Mouse (Mus musculus) kidney, adult 2 months (tissue): ENCODE results near the gene Trpc7. TPM values are rescaled to one million over a fixed set of nuclear protein-coding genes. Genes with fewer than 3 reads are reported as not detected.

Experiments used
- DNase-seq: peaks from one replicate; pipeline ENCODE4 v3.0.0; 2021
- H3K27ac ChIP-seq: fragments of 200-500 bp; 2 replicates; pipeline ENCODE4 v1.5.1; 2012; ENCODE audit warnings: low read depth, low read length, control low read depth, inconsistent platforms; ENCODE audit not compliant: insufficient read depth
- H3K27me3 ChIP-seq: fragments of 200-500 bp; replicated peaks from 2 replicates; pipeline ENCODE4 v1.6.1; 2012; ENCODE audit warnings: mild to moderate bottlenecking, moderate library complexity, low read length, inconsistent platforms; ENCODE audit not compliant: control insufficient read depth, insufficient read depth
- H3K36me3 ChIP-seq: fragments of 200-500 bp; 2 replicates; pipeline ENCODE4 v1.6.1; 2012; ENCODE audit warnings: mild to moderate bottlenecking, moderate library complexity, low read length, inconsistent platforms; ENCODE audit not compliant: control insufficient read depth, insufficient read depth
- H3K4me1 ChIP-seq: fragments of 200-500 bp; 2 replicates; pipeline ENCODE4 v1.6.1; 2011; ENCODE audit warnings: low read length; ENCODE audit not compliant: control insufficient read depth, insufficient read depth
- H3K4me3 ChIP-seq: fragments of 200-500 bp; 2 replicates; pipeline ENCODE4 v1.5.1; 2011; ENCODE audit warnings: mild to moderate bottlenecking, low read depth, low read length, control low read depth; ENCODE audit not compliant: insufficient read depth
- CTCF ChIP-seq: fragments of 200-500 bp; conservative IDR thresholded peaks from 2 replicates; pipeline ENCODE4 v1.5.1; 2011; ENCODE audit warnings: low read depth, mild to moderate bottlenecking, control low read depth, low read length, moderate library complexity, mixed read lengths; ENCODE audit not compliant: insufficient read depth, insufficient read length
- POLR2A ChIP-seq: fragments of 200-500 bp; IDR thresholded peaks from one replicate; pipeline ENCODE4 v1.6.1; 2011; ENCODE audit warnings: low read depth, low read length, control low read depth
- WGBS: fragments of 180-500 bp; shearing (Covaris S2); methylation state at CpG from one replicate; pipeline ENCODE4 v1.1.7; 2018; 5-methylcytosine and 5-hydroxymethylcytosine counted together
- polyA plus RNA-seq: library from polyadenylated mRNA; depleted of rRNA; stranded (reverse); fragments of >200 nt; gene quantifications from 2 replicates; pipeline ENCODE4 v1.2.3, GENCODE M21; 2012

The Trpc7 gene
- polyA plus RNA-seq, 1 experiment: not detected

DNA sequence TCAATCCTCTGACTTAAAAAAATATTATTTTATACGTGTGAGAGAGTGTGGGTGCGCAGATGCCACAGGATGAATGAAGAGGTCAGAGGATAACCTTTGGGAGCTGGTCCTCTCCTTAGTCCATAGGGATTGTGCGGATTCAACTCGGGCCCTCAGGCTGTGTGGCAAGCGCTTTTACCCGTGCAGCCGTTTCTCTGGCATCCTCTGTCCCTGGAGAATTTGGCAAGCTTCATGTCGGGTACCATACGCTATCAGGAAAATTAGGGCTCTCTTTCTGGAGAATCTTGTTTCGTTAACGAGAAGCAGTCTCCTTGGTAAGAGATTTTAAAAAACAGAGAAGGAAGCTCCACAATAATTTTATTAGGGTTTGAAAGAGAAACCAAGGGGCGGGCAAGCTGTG is 15.3 kb upstream of the Trpc7 start:
- H3K4me1 ChIP-seq: no peaks in the 10 kb centered on the region
- DNase-seq: no peak
- H3K27ac ChIP-seq: no peak overlapping the region
- no peak overlapping the region for H3K4me3 ChIP-seq
- no peaks in the 10 kb centered on the region for H3K36me3 ChIP-seq
- WGBS: 82% methylated on average over 12 of the region's 12 CpGs
- H3K27me3 ChIP-seq: no peaks in the 10 kb centered on the region; the same call in 1 of the 2 replicates
- TF ChIP-seq POLR2A (no peak), CTCF (no peak)

GRCm38 (mm10) chr13:56895386-56895785 is 407 bp downstream of the Trpc7 start:
- no peak overlapping the region for H3K4me3 ChIP-seq
- no peaks in the 10 kb centered on the region for H3K27me3 ChIP-seq
- H3K27ac ChIP-seq: no peak overlapping the region
- 4% methylated on average over 17 of the region's 17 CpGs for WGBS
- no peaks in the 10 kb centered on the region for H3K36me3 ChIP-seq
- H3K4me1 ChIP-seq: no peaks in the 10 kb centered on the region
- DNase-seq: peak; percentile 25
- no peak for TF ChIP-seq POLR2A
- TF ChIP-seq CTCF: no peak

GRCm38 (mm10) chr13:56894543-56894942 is 1.2 kb downstream of the Trpc7 start:
- DNase-seq: no peak
- no peak overlapping the region for H3K4me3 ChIP-seq
- 90% methylated on average over 5 of the region's 5 CpGs for WGBS
- TF ChIP-seq POLR2A (no peak), CTCF (no peak)
- no peaks in the 10 kb centered on the region for H3K27me3 ChIP-seq
- no peak overlapping the region for H3K27ac ChIP-seq
- H3K36me3 ChIP-seq: no peaks in the 10 kb centered on the region
- H3K4me1 ChIP-seq: no peaks in the 10 kb centered on the region

DNA sequence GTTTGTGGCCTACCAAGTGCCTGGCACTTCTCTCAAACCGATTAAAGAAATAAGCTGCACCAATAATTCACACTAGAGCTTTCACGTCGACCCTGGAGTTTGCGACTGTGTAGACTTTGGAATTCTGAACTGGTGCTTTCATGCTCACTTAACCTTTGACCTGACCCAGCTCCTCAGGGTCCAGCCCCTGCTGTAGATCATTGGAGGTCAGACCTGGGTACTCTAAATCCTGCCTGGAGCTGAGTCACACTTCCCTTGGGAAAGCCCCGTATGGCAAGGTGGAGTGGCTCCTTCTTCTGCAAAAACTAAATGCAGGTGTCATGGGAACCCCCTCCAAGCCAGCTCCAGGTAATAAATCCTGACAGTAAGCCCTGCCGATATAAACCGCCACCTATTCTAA is 5.9 kb downstream of the Trpc7 start:
- no peak overlapping the region for H3K27ac ChIP-seq
- 31% methylated on average over 7 of the region's 7 CpGs for WGBS
- DNase-seq: no peak
- no peak for TF ChIP-seq CTCF
- TF ChIP-seq POLR2A: no peak
- H3K4me1 ChIP-seq: no peaks in the 10 kb centered on the region
- no peaks in the 10 kb centered on the region for H3K36me3 ChIP-seq
- no peak overlapping the region for H3K4me3 ChIP-seq
- H3K27me3 ChIP-seq: no peaks in the 10 kb centered on the region

GRCm38 (mm10) chr13:56882931-56883330 is 12.9 kb downstream of the Trpc7 start:
- Histone ChIP-seq H3K27me3 (no peaks in the 10 kb centered on the region), H3K36me3 (no peaks in the 10 kb centered on the region), H3K27ac (no peak overlapping the region), H3K4me3 (no peak overlapping the region), H3K4me1 (no peaks in the 10 kb centered on the region)
- 86% methylated on average over 12 of the region's 12 CpGs for WGBS
- TF ChIP-seq POLR2A (no peak), CTCF (no peak)
- DNase-seq: no peak

DNA sequence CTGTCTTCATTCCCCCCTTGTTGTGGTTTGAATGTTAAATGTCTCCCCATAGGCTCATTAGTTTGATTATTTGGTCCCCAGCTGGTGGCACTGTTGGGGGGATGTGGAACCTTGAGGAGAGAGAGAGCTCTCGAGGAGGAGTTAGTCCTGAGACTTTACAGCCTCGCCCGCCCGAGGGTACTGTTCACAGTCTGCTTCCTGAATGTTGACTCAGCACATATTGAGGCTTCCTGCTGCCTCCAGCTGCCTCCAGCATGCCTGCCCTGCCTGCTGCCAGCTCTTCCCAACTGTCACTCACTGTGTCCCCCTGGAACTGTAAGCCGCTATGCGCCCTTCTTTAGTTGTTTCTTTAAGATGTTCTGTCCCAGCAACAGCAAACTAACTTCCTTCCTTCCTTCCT is 31.2 kb downstream of the Trpc7 start:
- Histone ChIP-seq H3K4me1 (no peaks in the 10 kb centered on the region), H3K27me3 (no peaks in the 10 kb centered on the region), H3K4me3 (no peak overlapping the region), H3K36me3 (no peaks in the 10 kb centered on the region), H3K27ac (no peak overlapping the region)
- TF ChIP-seq CTCF (no peak), POLR2A (no peak)
- DNase-seq: no peak
- WGBS: 81% methylated on average over 6 of the region's 6 CpGs

DNA sequence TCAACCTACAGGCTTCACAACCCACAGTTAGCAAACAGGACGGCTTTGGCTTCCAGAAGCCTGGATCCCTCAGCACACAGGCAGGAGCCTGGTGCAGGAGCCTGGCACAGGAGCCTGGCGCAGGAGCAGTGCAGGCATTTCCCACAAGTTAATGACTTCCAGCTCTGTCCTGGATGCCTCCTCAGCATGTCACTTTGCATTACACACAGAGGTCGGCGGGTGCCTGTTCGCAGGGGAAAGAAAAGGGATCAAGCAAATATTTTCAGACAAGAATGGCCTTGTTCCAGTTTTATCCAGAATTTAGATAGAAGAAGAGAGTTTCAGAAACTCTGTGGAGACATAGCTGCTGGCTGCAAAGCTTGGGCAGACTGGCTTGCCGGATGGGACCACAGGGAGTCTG is 33.8 kb downstream of the Trpc7 start:
- no peak overlapping the region for H3K4me3 ChIP-seq
- H3K4me1 ChIP-seq: no peaks in the 10 kb centered on the region
- H3K27ac ChIP-seq: no peak overlapping the region
- DNase-seq: no peak
- no peaks in the 10 kb centered on the region for H3K36me3 ChIP-seq
- no peaks in the 10 kb centered on the region for H3K27me3 ChIP-seq
- TF ChIP-seq POLR2A: no peak
- TF ChIP-seq CTCF: no peak
- 67% methylated on average over 6 of the region's 6 CpGs for WGBS

GRCm38 (mm10) chr13:56854506-56854905 is 41.3 kb downstream of the Trpc7 start:
- TF ChIP-seq POLR2A: no peak
- no peak for TF ChIP-seq CTCF
- no peak overlapping the region for H3K4me3 ChIP-seq
- DNase-seq: no peak
- H3K27ac ChIP-seq: no peak overlapping the region
- H3K4me1 ChIP-seq: no peaks in the 10 kb centered on the region
- no peaks in the 10 kb centered on the region for H3K36me3 ChIP-seq
- H3K27me3 ChIP-seq: no peaks in the 10 kb centered on the region
- WGBS: 68% methylated on average over 8 of the region's 8 CpGs
